Mouse (Mus musculus) heart, embryonic 16.5 days (tissue): ENCODE measurements at regions not wholly inside any gene's neighbourhood (a gene's known extent, or its start where the extent isn't known, plus 50 kb on each side); places are given as distances from the start of the nearest gene placed in this dataset.

Experiments used
- ATAC-seq: fragments of 200-750 bp; cut with Nextera tagmentation; replicated peaks from 2 replicates; pipeline ENCODE4 v1.8.0; 2017; ENCODE audit warnings: moderate number of reproducible peaks; ENCODE audit not compliant: insufficient read depth, low FRiP score; ENCODE audit errors: extremely low read depth
- H3K27ac ChIP-seq: fragments of 300-500 bp; sonication (generic); 2 replicates; pipeline ENCODE4 v1.5.1; 2014; ENCODE audit warnings: mild to moderate bottlenecking, low read length, control low read depth, moderate library complexity
- H3K27me3 ChIP-seq: fragments of 300-500 bp; sonication (generic); 2 replicates; pipeline ENCODE4 v1.6.1; 2014; ENCODE audit warnings: low read length, mixed read lengths; ENCODE audit not compliant: control insufficient read depth, insufficient read depth
- H3K36me3 ChIP-seq: fragments of 300-500 bp; sonication (generic); 2 replicates; pipeline ENCODE4 v1.6.1; 2014; ENCODE audit not compliant: control insufficient read depth, insufficient read depth
- H3K4me1 ChIP-seq: fragments of 300-500 bp; sonication (generic); 2 replicates; pipeline ENCODE4 v1.6.1; 2014; ENCODE audit warnings: low read length, mixed read lengths; ENCODE audit not compliant: control insufficient read depth, insufficient read depth
- H3K4me2 ChIP-seq: fragments of 300-500 bp; sonication (generic); 2 replicates; pipeline ENCODE4 v1.6.1; 2014; ENCODE audit warnings: low read depth, mild to moderate bottlenecking, control low read depth, low read length
- H3K4me3 ChIP-seq: fragments of 300-500 bp; sonication (generic); 2 replicates; pipeline ENCODE4 v1.5.1; 2014; ENCODE audit warnings: mild to moderate bottlenecking, control low read depth, low read length
- H3K9ac ChIP-seq: fragments of 300-500 bp; sonication (generic); 2 replicates; pipeline ENCODE4 v1.6.1; 2014; ENCODE audit warnings: low read length, control low read depth
- H3K9me3 ChIP-seq: fragments of 300-500 bp; sonication (generic); replicated peaks from 2 replicates; pipeline ENCODE4 v1.6.1; 2016; ENCODE audit warnings: low read length; ENCODE audit not compliant: control insufficient read depth
- WGBS: fragments of 180-500 bp; shearing (Covaris S2); extraction: QIAGEN DNeasy Blood & Tissue Kit; methylation state at CpG from one replicate; pipeline ENCODE4 v1.1.7; 2014; 5-methylcytosine and 5-hydroxymethylcytosine counted together

DNA sequence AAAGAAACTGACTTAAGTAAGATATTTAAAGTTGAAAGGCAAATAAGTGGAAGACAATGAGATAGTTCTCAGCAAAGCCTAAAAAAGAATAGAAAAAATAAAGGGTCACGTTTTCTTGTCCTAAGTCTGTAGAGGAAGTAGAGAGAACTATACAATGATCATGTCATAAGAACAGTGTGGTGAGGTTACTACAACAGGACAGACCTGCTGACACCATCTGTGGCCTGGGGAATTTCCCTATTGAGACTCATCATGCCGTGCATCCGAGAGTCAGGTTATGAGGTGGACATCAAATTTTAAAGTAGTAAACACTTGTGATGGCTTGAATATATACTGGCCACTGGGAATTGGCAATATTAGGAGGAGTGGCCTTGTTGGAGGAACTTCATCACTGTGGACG lies 522.1 kb downstream of the Arl4a start:
- no peaks in the 10 kb centered on the region for H3K9me3 ChIP-seq
- ATAC-seq = no peak
- no peaks in the 10 kb centered on the region for H3K4me1 ChIP-seq
- no peak overlapping the region for H3K4me3 ChIP-seq
- H3K4me2 ChIP-seq = no peak overlapping the region
- no peaks in the 10 kb centered on the region for H3K27me3 ChIP-seq
- no peak overlapping the region for H3K27ac ChIP-seq
- no peak overlapping the region for H3K9ac ChIP-seq
- no peaks in the 10 kb centered on the region for H3K36me3 ChIP-seq
- 80% methylated on average over 4 of the region's 4 CpGs for WGBS

DNA sequence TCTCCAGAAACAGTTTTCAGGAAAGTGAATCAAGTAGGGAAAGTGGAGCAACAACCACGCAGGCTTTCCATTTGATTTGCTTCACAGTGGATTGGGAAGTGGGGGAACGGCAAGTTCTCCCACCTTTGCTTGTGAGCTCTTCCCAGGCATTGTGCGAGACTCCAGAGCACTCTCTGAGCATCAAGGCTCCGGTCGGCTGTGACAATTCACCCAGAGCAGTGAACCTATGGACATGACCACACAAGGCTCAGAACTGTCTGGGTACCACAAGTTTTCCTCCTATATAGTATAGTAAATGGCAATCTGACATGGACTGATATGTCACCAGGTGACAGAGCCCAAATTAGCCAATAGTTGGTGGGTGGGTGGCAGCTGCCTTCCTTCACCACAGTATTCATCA lies 527.0 kb downstream of the Arl4a start:
- H3K4me1 ChIP-seq = no peaks in the 10 kb centered on the region
- no peaks in the 10 kb centered on the region for H3K36me3 ChIP-seq
- no peak overlapping the region for H3K9ac ChIP-seq
- WGBS = 77% methylated on average over 5 of the region's 5 CpGs
- no peak overlapping the region for H3K4me3 ChIP-seq
- H3K27me3 ChIP-seq = peaks cover 2% of the 10 kb centered on the region; the same call in 1 of the 2 replicates
- H3K4me2 ChIP-seq = no peak overlapping the region
- no peak for ATAC-seq
- H3K9me3 ChIP-seq = no peaks in the 10 kb centered on the region
- H3K27ac ChIP-seq = no peak overlapping the region

DNA sequence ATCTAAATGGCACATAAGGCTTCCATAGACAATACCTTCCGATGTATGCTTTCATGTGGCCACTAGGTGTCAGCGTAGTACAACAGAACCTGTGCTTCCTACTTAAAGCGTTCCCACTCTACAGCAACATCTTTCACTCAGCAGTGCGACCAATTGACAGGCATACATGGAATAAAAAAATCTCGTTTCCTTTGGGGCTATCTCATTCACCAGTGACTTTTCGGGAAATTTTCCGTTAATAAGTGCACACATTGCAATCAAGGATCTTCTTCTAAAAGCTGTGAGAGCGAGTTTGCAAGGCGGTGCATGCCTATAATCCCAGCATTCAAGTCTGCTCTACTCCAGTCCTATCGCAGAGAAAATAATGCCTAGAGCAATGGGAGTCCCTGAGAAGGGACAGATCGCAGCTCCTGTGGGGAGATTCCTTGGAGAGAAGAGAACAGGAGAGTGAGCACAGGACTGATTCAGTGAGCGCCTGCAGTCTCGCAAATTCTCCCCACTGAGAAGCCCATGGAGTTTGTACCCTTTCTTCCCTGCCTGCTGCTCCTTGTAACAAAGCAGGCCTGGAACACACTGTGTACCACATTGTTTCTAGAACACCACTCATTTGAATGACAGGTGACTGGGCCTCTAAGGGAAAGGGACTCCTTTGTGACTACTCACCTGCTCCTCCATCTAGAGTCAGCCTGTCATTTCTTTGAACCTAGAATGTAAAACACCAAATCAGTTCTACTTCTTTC lies 527.6 kb downstream of the Arl4a start:
- Histone ChIP-seq H3K4me1 (no peaks in the 10 kb centered on the region), H3K4me2 (peak overlapping the region; percentile 44; the same call in 1 of the 2 replicates), H3K9me3 (no peaks in the 10 kb centered on the region), H3K4me3 (0 out of 2 replicates have a peak overlapping the region, but pooled peaks have one; percentile 16), H3K36me3 (no peaks in the 10 kb centered on the region), H3K27me3 (peaks cover 2% of the 10 kb centered on the region; the same call in 1 of the 2 replicates), H3K9ac (no peak overlapping the region), H3K27ac (no peak overlapping the region)
- ATAC-seq = peak; percentile 69; the same call in 1 of the 2 replicates
- WGBS = 24% methylated on average over 13 of the region's 13 CpGs

DNA sequence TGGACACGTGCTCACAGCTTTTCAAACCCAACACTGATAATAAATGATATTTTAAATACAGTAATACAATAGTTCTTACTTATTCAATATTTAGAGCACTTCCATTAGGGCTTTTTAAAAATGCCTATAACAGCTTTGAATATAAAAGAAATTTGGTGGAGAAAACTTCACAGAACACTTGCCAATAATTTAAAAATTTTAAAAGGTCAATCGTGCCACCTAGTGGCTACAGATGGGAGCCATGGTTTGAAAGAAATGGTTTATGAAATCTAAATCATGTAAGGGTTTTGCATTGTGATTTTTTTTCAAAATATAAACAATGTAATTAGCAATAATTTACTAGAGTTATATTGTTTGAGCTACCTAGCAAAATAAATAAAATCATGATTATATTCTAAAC lies 541.6 kb downstream of the Arl4a start:
- WGBS = 31% methylated on average over 2 of the region's 2 CpGs
- no peak overlapping the region for H3K4me3 ChIP-seq
- no peak overlapping the region for H3K9ac ChIP-seq
- no peaks in the 10 kb centered on the region for H3K27me3 ChIP-seq
- no peaks in the 10 kb centered on the region for H3K36me3 ChIP-seq
- H3K9me3 ChIP-seq = no peaks in the 10 kb centered on the region
- ATAC-seq = no peak
- H3K4me2 ChIP-seq = no peak overlapping the region
- H3K27ac ChIP-seq = no peak overlapping the region
- no peaks in the 10 kb centered on the region for H3K4me1 ChIP-seq

DNA sequence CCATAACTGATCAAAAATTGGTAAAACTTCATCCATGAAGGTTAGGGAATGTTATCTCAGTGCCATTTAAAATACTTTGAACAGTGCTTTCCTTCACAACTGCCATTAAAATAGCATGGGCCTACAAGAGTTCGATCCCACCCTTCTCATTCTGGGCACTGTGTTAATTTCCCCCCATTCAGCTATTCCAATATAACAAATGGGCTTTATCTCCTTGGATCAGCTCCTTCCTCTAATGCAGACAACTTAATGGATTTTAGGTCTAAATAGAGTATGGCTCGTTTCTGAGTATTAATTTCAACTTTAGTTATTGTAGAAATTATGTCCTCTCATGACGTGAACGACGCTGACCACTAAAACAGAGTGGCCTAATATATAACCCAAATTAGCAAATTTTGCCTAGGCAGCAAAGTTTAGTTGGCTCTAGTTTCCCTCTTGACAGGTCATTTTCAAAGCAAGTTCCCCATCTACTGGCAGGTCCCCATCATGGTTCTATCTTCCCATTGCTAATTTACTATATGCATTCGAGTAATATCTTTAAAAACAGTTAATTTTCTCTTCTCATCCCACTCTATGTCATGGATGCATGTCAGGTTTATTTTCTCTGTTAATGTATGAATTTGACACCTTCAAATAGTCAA lies 544.1 kb downstream of the Arl4a start:
- WGBS = 70% methylated on average over 6 of the region's 6 CpGs
- ATAC-seq = no peak

DNA sequence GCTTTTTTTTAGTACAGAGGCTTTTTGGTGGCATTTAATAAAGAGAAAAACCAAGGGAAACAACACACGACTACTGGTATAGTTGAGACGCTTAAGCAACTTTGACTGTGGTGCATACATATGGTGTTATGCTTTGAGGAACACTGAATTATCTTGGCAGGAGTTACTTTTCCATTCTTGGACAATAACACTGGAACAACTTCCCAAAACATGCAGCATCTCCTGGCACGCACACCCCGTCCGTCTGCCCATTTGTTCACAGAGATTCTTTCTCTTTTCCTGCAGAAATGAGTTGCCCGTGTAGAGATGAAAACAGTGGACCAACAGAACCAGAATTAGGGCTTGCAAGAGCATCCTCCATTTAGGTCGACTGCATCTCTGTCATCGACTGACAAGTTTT lies 544.7 kb downstream of the Arl4a start:
- Histone ChIP-seq H3K9me3 (no peaks in the 10 kb centered on the region), H3K9ac (no peak overlapping the region), H3K27ac (no peak overlapping the region), H3K4me3 (no peak overlapping the region), H3K4me1 (no peaks in the 10 kb centered on the region), H3K27me3 (no peaks in the 10 kb centered on the region), H3K4me2 (no peak overlapping the region), H3K36me3 (no peaks in the 10 kb centered on the region)
- ATAC-seq = no peak
- 72% methylated on average over 8 of the region's 8 CpGs for WGBS

More for the DNA sequence above, 544.1 kb downstream of the Arl4a start:
- no peak overlapping the region for H3K9ac ChIP-seq
- no peak overlapping the region for H3K4me3 ChIP-seq
- no peak overlapping the region for H3K4me2 ChIP-seq
- no peaks in the 10 kb centered on the region for H3K9me3 ChIP-seq
- no peaks in the 10 kb centered on the region for H3K36me3 ChIP-seq
- no peak overlapping the region for H3K27ac ChIP-seq
- H3K4me1 ChIP-seq = no peaks in the 10 kb centered on the region
- H3K27me3 ChIP-seq = no peaks in the 10 kb centered on the region

DNA sequence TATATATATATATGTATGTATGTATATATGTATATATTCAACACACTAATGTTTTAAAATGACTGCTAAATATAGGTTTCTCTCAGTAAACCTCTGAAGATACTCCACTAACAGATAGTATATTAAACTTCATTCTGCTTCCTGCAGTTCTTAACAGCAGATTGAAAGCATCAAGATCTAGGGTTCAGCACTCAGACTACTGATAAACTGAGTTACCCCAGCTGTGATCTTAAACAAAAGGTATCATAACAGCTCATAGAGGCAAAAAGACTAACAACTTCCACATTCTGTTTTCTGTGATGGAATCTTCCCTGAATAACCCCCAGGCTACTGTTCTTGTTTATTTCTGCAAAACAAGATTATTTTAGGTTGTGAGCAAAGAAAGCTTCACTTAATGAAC lies 564.8 kb downstream of the Arl4a start:
- H3K27me3 ChIP-seq = no peaks in the 10 kb centered on the region
- no peaks in the 10 kb centered on the region for H3K4me1 ChIP-seq
- H3K27ac ChIP-seq = no peak overlapping the region
- ATAC-seq = no peak
- no peak overlapping the region for H3K9ac ChIP-seq
- H3K36me3 ChIP-seq = no peaks in the 10 kb centered on the region
- H3K4me3 ChIP-seq = no peak overlapping the region
- H3K4me2 ChIP-seq = no peak overlapping the region
- H3K9me3 ChIP-seq = no peaks in the 10 kb centered on the region
